Mouse (Mus musculus): ENCODE data around the gene Khk. TPM values are rescaled to one million over a fixed set of nuclear protein-coding genes. Genes with fewer than 3 reads are reported as not detected.
A peak's percentile ranks its signal among the peaks of the same experiment; 100 is the strongest.

Gene Khk
- polyA plus RNA-seq, 2 experiments = 29.5 to 29.7 TPM

DNA sequence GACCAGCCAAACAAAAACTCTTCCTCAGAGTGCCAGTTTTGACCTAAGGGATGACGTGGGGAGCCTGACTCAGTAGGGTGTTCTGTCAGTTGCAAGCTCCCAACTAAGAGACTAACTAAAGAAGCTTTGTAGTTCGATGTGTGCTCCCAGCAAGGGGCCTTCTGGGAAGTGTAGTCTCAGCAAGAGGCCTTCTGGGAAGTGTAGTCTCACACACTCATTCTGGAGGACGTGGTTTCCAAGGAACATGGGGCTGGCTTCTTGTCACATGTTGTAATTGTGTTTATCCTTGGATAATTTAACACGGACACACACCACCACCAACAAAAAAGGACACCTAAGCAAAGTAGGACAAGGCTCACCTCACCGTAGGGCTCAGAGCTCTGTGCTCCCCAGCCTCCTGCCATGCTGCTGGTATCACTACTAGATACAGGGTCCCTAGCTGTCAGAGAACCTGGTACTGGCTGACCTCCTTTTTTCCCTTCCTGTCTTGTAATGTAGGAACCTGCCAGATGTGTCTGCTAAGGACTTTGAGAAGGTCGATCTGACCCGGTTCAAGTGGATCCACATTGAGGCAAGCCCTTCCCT is 6.8 kb downstream of the Khk start:
- no peak for DNase-seq (ENCODE audit: low spot score)
- H3K36me3 ChIP-seq (ENCODE audit: control insufficient read depth, insufficient read depth, low read length) = no peaks in the 10 kb centered on the region
- H3K4me2 ChIP-seq (replicated peaks; ENCODE audit: low read depth, low read length, severe bottlenecking) = peak overlapping the region; percentile 15; the same call in 1 of the 2 replicates
- 49% methylated on average over 7 of the region's 7 CpGs for WGBS
- no peak overlapping the region for H3K4me3 ChIP-seq (replicated peaks; ENCODE audit: low read length)
- H3K9me3 ChIP-seq (ENCODE audit: control insufficient read depth, low read length) = no peaks in the 10 kb centered on the region
- no peaks in the 10 kb centered on the region for H3K27me3 ChIP-seq (ENCODE audit: control insufficient read depth, insufficient read depth, low read length)
- H3K4me1 ChIP-seq (ENCODE audit: control insufficient read depth, insufficient read depth, low read length) = no peaks in the 10 kb centered on the region
- TF ChIP-seq POLR2A (IDR thresholded peaks at IDR 0.05; ENCODE audit: borderline replicate concordance, extremely low read depth, insufficient read depth, insufficient read length) = no peak
- H3K27ac ChIP-seq (replicated peaks; ENCODE audit: low read depth, low read length) = no peak overlapping the region
- no peak overlapping the region for H3K9ac ChIP-seq (ENCODE audit: low read depth, low read length, severe bottlenecking)
- 0 out of 2 replicates have a peak, but pooled peaks have one; percentile 17 for ATAC-seq (ENCODE audit: low FRiP score, low read depth)

DNA sequence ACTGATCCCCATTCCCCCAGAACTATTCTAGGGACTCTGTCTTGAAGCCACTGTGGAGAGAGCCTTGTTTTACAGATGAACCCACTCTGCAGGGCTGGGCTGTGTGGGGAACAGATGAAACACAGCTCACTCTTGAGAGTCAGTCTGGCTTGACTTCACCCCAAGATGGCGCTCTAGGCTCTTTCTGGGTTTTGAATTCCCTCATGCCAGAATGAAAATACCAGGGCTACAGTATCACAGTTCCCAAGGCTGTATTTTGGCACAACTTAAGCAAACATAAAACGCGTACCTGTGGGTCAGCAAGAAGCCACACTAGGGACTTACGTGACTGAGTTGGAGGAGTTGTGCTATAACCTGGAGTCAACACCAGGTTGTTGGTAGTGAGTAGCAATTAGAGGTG is 8.9 kb downstream of the Khk start:
- Histone ChIP-seq H3K9ac (ENCODE audit: low read depth, low read length, severe bottlenecking) (no peak overlapping the region), H3K27ac (replicated peaks; ENCODE audit: low read depth, low read length) (no peak overlapping the region), H3K4me3 (replicated peaks; ENCODE audit: low read length) (no peak overlapping the region), H3K27me3 (ENCODE audit: control insufficient read depth, insufficient read depth, low read length) (no peaks in the 10 kb centered on the region), H3K4me2 (replicated peaks; ENCODE audit: low read depth, low read length, severe bottlenecking) (no peak overlapping the region), H3K4me1 (ENCODE audit: control insufficient read depth, insufficient read depth, low read length) (no peaks in the 10 kb centered on the region), H3K9me3 (ENCODE audit: control insufficient read depth, low read length) (no peaks in the 10 kb centered on the region), H3K36me3 (ENCODE audit: control insufficient read depth, insufficient read depth, low read length) (no peaks in the 10 kb centered on the region)
- DNase-seq (ENCODE audit: low spot score) (peak; percentile 79), ATAC-seq (ENCODE audit: low FRiP score, low read depth) (peak; percentile 51; the same call in 1 of the 2 replicates)
- TF ChIP-seq POLR2A (IDR thresholded peaks at IDR 0.05; ENCODE audit: borderline replicate concordance, extremely low read depth, insufficient read depth, insufficient read length) = no peak
- 38% methylated on average over 4 of the region's 4 CpGs for WGBS

DNA sequence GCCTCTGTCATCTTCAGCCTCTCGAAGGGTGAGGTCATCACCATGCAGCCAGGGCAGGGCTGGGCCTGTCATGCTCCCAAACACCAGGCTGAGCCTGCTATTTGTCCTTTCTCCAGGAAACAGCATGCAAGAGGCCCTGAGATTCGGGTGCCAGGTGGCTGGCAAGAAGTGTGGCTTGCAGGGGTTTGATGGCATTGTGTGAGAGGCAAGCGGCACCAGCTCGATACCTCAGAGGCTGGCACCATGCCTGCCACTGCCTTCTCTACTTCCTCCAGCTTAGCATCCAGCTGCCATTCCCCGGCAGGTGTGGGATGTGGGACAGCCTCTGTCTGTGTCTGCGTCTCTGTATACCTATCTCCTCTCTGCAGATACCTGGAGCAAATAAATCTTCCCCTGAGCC is 9.6 kb downstream of the Khk start:
- Histone ChIP-seq H3K9me3 (ENCODE audit: control insufficient read depth, low read length) (no peaks in the 10 kb centered on the region), H3K27ac (replicated peaks; ENCODE audit: low read depth, low read length) (no peak overlapping the region), H3K4me1 (ENCODE audit: control insufficient read depth, insufficient read depth, low read length) (no peaks in the 10 kb centered on the region), H3K4me3 (replicated peaks; ENCODE audit: low read length) (no peak overlapping the region), H3K4me2 (replicated peaks; ENCODE audit: low read depth, low read length, severe bottlenecking) (no peak overlapping the region), H3K27me3 (ENCODE audit: control insufficient read depth, insufficient read depth, low read length) (no peaks in the 10 kb centered on the region), H3K36me3 (ENCODE audit: control insufficient read depth, insufficient read depth, low read length) (no peaks in the 10 kb centered on the region), H3K9ac (ENCODE audit: low read depth, low read length, severe bottlenecking) (no peak overlapping the region)
- no peak for TF ChIP-seq POLR2A (IDR thresholded peaks at IDR 0.05; ENCODE audit: borderline replicate concordance, extremely low read depth, insufficient read depth, insufficient read length)
- 81% methylated on average over 6 of the region's 6 CpGs for WGBS
- no peak for DNase-seq (ENCODE audit: low spot score)
- ATAC-seq (ENCODE audit: low FRiP score, low read depth) = no peak

DNA sequence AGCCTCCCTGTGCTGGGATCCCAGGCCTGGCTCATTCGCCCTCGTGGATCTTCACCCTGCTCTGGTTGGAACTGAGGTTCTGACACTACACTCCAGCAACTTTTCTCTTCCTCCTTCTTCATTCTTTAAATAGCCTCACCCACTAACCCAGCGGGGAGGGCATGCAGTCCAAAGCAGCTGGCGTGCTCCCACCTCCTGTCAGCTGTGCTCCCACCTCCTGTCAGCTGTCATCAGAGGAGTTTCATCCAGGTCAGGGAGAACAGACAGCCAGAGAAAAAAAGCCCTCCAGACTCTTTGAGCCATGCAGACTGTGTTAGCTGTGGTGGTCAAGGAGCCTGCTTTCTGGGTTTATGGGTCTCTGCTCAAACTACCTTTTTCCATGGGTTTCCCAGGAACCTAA is 10.1 kb downstream of the Khk start:
- TF ChIP-seq POLR2A (IDR thresholded peaks at IDR 0.05; ENCODE audit: borderline replicate concordance, extremely low read depth, insufficient read depth, insufficient read length) = no peak
- ATAC-seq (ENCODE audit: low FRiP score, low read depth) = peak; percentile 39; the same call in 1 of the 2 replicates
- Histone ChIP-seq H3K4me1 (ENCODE audit: control insufficient read depth, insufficient read depth, low read length) (no peaks in the 10 kb centered on the region), H3K27me3 (ENCODE audit: control insufficient read depth, insufficient read depth, low read length) (no peaks in the 10 kb centered on the region), H3K27ac (replicated peaks; ENCODE audit: low read depth, low read length) (no peak overlapping the region), H3K9me3 (ENCODE audit: control insufficient read depth, low read length) (no peaks in the 10 kb centered on the region), H3K4me2 (replicated peaks; ENCODE audit: low read depth, low read length, severe bottlenecking) (no peak overlapping the region), H3K9ac (ENCODE audit: low read depth, low read length, severe bottlenecking) (no peak overlapping the region), H3K4me3 (replicated peaks; ENCODE audit: low read length) (no peak overlapping the region), H3K36me3 (ENCODE audit: control insufficient read depth, insufficient read depth, low read length) (no peaks in the 10 kb centered on the region)
- 82% methylated on average over 4 of the region's 4 CpGs for WGBS
- DNase-seq (ENCODE audit: low spot score) = no peak

DNA sequence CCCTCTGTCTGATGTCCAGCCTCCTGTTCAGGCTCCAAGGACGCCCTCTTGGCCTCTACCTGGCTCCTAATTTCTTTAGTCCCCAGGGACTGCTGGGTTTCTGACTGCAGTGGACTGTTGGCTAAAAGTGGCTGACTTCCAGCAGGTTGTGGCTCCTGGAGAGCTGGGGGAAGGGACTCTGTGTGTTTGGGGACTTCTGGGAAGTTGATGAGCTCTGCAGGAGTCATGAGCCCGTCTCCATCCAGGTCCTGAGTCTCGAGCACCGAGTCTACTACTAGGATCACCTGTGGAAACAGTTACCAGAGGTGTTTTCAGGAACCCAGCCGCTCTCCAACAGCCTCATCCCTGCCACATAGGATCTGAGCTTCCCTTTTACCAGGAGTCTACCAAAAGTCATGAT is 12.5 kb downstream of the Khk start:
- no peak overlapping the region for H3K4me2 ChIP-seq (replicated peaks; ENCODE audit: low read depth, low read length, severe bottlenecking)

More for the DNA sequence above, 12.5 kb downstream of the Khk start:
- H3K9ac ChIP-seq (ENCODE audit: low read depth, low read length, severe bottlenecking) = no peak overlapping the region
- no peaks in the 10 kb centered on the region for H3K36me3 ChIP-seq (ENCODE audit: control insufficient read depth, insufficient read depth, low read length)
- no peak overlapping the region for H3K4me3 ChIP-seq (replicated peaks; ENCODE audit: low read length)
- no peak for ATAC-seq (ENCODE audit: low FRiP score, low read depth)
- no peaks in the 10 kb centered on the region for H3K27me3 ChIP-seq (ENCODE audit: control insufficient read depth, insufficient read depth, low read length)
- H3K27ac ChIP-seq (replicated peaks; ENCODE audit: low read depth, low read length) = no peak overlapping the region
- H3K4me1 ChIP-seq (ENCODE audit: control insufficient read depth, insufficient read depth, low read length) = no peaks in the 10 kb centered on the region
- no peaks in the 10 kb centered on the region for H3K9me3 ChIP-seq (ENCODE audit: control insufficient read depth, low read length)
- WGBS = 70% methylated on average over 5 of the region's 5 CpGs
- TF ChIP-seq POLR2A (IDR thresholded peaks at IDR 0.05; ENCODE audit: borderline replicate concordance, extremely low read depth, insufficient read depth, insufficient read length) = no peak
- no peak for DNase-seq (ENCODE audit: low spot score)
